Mouse (Mus musculus) midbrain, embryonic 13.5 days (tissue): ENCODE results near the gene Evl. TPM values are rescaled to one million over a fixed set of nuclear protein-coding genes. Genes with fewer than 3 reads are reported as not detected.
"Not testable (repeated sequence)": the region's sequence is repeated elsewhere in the genome, so short reads cannot be mapped to it uniquely, and the experiment has no call there.

Source experiments
- ATAC-seq: fragments of 200-750 bp; cut with Nextera tagmentation; 2 replicates; pipeline ENCODE4 v1.8.0; 2017; ENCODE audit warnings: mild to moderate bottlenecking, moderate TSS enrichment, moderate library complexity
- H3K27ac ChIP-seq: fragments of 300-500 bp; sonication (generic); 2 replicates; pipeline ENCODE4 v1.5.1; 2015; ENCODE audit warnings: inconsistent platforms, mild to moderate bottlenecking, moderate library complexity
- H3K27me3 ChIP-seq: fragments of 300-500 bp; sonication (generic); 2 replicates; pipeline ENCODE4 v1.6.1; 2015; ENCODE audit warnings: mild to moderate bottlenecking, inconsistent platforms
- H3K36me3 ChIP-seq: fragments of 300-500 bp; sonication (generic); 2 replicates; pipeline ENCODE4 v1.6.1; 2015; ENCODE audit warnings: mild to moderate bottlenecking, inconsistent platforms
- H3K4me1 ChIP-seq: fragments of 300-500 bp; sonication (generic); replicated peaks from 2 replicates; pipeline ENCODE4 v1.6.1; 2015; ENCODE audit warnings: inconsistent platforms
- H3K4me2 ChIP-seq: fragments of 300-500 bp; sonication (generic); replicated peaks from 2 replicates; pipeline ENCODE4 v1.6.1; 2015; ENCODE audit warnings: moderate library complexity, mild to moderate bottlenecking, inconsistent platforms
- H3K4me3 ChIP-seq: fragments of 300-500 bp; sonication (generic); replicated peaks from 2 replicates; pipeline ENCODE4 v1.5.1; 2015; ENCODE audit warnings: mild to moderate bottlenecking, inconsistent platforms
- H3K9ac ChIP-seq: fragments of 300-500 bp; sonication (generic); replicated peaks from 2 replicates; pipeline ENCODE4 v1.6.1; 2015; ENCODE audit warnings: mild to moderate bottlenecking, inconsistent platforms
- H3K9me3 ChIP-seq: fragments of 300-500 bp; sonication (generic); 2 replicates; pipeline ENCODE4 v1.6.1; 2016; ENCODE audit warnings: mild to moderate bottlenecking, inconsistent platforms
- WGBS: fragments of 180-500 bp; shearing (Covaris S2); methylation state at CpG from one replicate; pipeline ENCODE4 v1.1.7; 2015; 5-methylcytosine and 5-hydroxymethylcytosine counted together
- polyA plus RNA-seq: library from polyadenylated mRNA; unstranded; fragments of >200 nt; fragmentation: Nextera tagmentation; extraction: Ambion mirVana; gene quantifications from 2 replicates; pipeline ENCODE4 v1.2.1, GENCODE M21; 2015

Evl gene
- polyA plus RNA-seq, 1 experiment from 2014 or later = 204 TPM

- 89% methylated on average over 6 of the region's 6 CpGs for WGBS
- Histone ChIP-seq H3K4me2 (no peak overlapping the region), H3K9me3 (no peaks in the 10 kb centered on the region), H3K27me3 (0 out of 2 replicates have a peak, but pooled peaks cover 6% of the 10 kb centered on the region), H3K4me1 (no peaks in the 10 kb centered on the region), H3K9ac (no peak overlapping the region), H3K4me3 (no peak overlapping the region), H3K36me3 (no peaks in the 10 kb centered on the region), H3K27ac (no peak overlapping the region)
- no peak for ATAC-seq
These were observed 154.9 kb downstream of the Evl start for GRCm38 (mm10) chr12:108709386-108709785.

DNA sequence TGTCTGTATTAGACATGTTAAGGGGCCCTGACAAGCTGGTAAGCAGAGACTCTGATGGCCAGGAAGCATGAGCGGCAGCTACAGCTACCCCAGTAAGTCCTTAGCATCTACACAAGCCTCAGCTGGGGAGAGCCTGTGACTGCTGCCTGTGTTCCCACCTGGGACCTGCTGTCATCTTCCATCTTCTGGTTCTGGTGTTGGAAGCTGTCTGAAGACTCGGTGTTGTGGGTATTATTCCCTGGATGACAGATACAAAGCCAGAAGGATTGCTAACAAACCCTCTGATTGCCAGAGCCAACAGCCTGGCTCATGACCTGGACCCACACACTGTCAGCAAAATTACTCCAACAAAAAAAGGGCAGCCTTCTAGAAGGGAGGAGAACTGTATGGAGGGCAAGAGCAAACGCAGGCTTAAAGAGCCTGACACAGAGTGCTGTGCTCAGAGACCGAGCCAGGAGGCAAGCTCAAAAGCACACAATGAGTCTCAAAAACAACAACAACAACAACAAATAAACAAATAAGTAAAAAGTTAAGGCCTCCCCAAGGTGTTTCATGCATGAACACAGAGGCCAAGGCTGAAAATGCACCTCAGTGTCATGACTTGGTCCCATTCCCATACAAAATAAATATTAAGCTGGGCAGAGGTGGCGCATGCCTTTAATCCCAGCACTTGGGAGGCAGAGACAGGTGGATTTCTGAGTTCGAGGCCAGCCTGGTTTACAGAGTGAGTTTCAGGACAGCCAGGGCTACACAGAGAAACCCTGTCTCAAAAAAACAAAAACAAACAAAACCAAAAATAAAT is 155.6 kb downstream of the Evl start:
- Histone ChIP-seq H3K4me3 (no peak overlapping the region), H3K9ac (no peak overlapping the region), H3K4me2 (no peak overlapping the region), H3K4me1 (no peaks in the 10 kb centered on the region), H3K27ac (no peak overlapping the region), H3K36me3 (no peaks in the 10 kb centered on the region), H3K27me3 (no peaks in the 10 kb centered on the region), H3K9me3 (no peaks in the 10 kb centered on the region)
- no peak for ATAC-seq
- WGBS = 83% methylated on average over 6 of the region's 6 CpGs

DNA sequence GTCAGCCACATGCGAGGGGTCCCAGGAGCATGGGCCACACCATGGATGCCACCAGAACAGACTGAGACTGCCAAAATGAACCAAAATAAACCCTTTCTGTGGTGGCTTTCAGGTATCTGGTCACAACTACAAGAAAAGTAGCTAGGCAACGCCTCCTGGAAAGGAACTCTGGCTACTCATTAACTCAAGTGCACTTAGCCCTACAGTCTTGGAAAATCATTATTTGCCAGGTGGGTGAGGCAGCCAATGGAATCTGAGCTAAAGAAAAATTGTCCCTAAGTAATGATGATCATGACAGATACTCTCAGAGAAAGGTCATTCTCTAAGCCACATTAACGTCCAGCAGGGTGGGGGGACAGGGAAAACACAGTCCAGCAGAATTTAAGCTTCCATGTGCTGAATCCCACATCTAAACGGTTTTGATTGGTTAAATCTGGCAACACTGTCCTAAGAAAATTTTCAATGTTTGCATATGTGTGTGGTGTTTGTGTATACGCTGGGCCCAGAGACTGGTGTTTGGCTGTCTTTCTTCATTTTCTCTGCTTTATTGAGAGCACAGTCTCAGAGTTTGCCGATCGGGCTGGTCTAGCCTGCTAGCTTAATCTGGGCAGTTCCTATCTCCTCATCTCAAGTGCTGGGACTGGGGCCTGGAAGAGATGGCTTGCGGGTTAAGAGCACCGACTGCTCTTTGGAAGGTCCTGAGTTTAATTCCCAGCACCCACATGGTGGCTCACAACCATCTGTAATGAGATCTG is 156.5 kb downstream of the Evl start:
- Histone ChIP-seq H3K36me3 (no peaks in the 10 kb centered on the region), H3K4me1 (no peaks in the 10 kb centered on the region), H3K27ac (no peak overlapping the region), H3K27me3 (no peaks in the 10 kb centered on the region), H3K9me3 (no peaks in the 10 kb centered on the region), H3K4me2 (no peak overlapping the region), H3K4me3 (no peak overlapping the region), H3K9ac (no peak overlapping the region)
- 88% methylated on average over 9 of the region's 9 CpGs for WGBS
- no peak for ATAC-seq

DNA sequence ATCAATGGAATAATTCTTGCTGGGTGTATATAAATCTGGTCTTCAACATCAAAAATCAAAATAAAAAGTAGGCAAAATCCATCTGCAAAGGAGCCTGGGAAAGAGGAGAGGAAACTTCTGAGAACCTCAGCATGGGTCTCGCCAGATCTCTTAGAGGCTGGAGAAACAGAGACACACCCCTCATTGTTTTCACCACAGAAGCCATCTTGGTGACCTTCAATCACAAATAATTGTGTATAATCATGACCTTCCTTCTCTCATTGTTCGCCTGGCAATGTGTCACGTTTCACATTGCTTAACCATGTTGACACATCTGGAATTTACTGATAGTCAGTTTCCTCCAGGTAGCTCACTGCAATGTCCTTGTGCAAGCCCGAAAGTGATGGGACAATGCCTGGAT is 158.0 kb downstream of the Evl start:
- no peaks in the 10 kb centered on the region for H3K27me3 ChIP-seq
- WGBS = 84% methylated on average over 4 of the region's 4 CpGs
- no peaks in the 10 kb centered on the region for H3K36me3 ChIP-seq
- H3K4me3 ChIP-seq = no peak overlapping the region
- no peak overlapping the region for H3K4me2 ChIP-seq
- no peaks in the 10 kb centered on the region for H3K9me3 ChIP-seq
- H3K9ac ChIP-seq = no peak overlapping the region
- H3K27ac ChIP-seq = no peak overlapping the region
- no peaks in the 10 kb centered on the region for H3K4me1 ChIP-seq
- no peak for ATAC-seq

- not testable (repeated sequence) for H3K4me1 ChIP-seq, H3K4me2 ChIP-seq, H3K27ac ChIP-seq, H3K9ac ChIP-seq, H3K36me3 ChIP-seq, H3K9me3 ChIP-seq, H3K4me3 ChIP-seq, ATAC-seq, H3K27me3 ChIP-seq
- WGBS = 93% methylated on average over 14 of the region's 14 CpGs
These were observed 159.5 kb downstream of the Evl start for GRCm38 (mm10) chr12:108713972-108714371.

GRCm38 (mm10) chr12:108715854-108716253 is 161.3 kb downstream of the Evl start:
- no peak overlapping the region for H3K9ac ChIP-seq
- H3K4me3 ChIP-seq = no peak overlapping the region
- H3K27me3 ChIP-seq = no peaks in the 10 kb centered on the region
- no peaks in the 10 kb centered on the region for H3K4me1 ChIP-seq
- H3K9me3 ChIP-seq = no peaks in the 10 kb centered on the region
- no peak for ATAC-seq
- 78% methylated on average over 5 of the region's 5 CpGs for WGBS
- H3K27ac ChIP-seq = no peak overlapping the region
- no peaks in the 10 kb centered on the region for H3K36me3 ChIP-seq
- no peak overlapping the region for H3K4me2 ChIP-seq

GRCm38 (mm10) chr12:108718485-108718884 is 164.0 kb downstream of the Evl start:
- no peaks in the 10 kb centered on the region for H3K4me1 ChIP-seq
- H3K9me3 ChIP-seq = no peaks in the 10 kb centered on the region
- 82% methylated on average over 3 of the region's 3 CpGs for WGBS
- ATAC-seq = no peak
- H3K36me3 ChIP-seq = no peaks in the 10 kb centered on the region
- H3K4me2 ChIP-seq = no peak overlapping the region
- no peak overlapping the region for H3K9ac ChIP-seq
- H3K27ac ChIP-seq = no peak overlapping the region
- H3K27me3 ChIP-seq = no peaks in the 10 kb centered on the region
- H3K4me3 ChIP-seq = no peak overlapping the region

DNA sequence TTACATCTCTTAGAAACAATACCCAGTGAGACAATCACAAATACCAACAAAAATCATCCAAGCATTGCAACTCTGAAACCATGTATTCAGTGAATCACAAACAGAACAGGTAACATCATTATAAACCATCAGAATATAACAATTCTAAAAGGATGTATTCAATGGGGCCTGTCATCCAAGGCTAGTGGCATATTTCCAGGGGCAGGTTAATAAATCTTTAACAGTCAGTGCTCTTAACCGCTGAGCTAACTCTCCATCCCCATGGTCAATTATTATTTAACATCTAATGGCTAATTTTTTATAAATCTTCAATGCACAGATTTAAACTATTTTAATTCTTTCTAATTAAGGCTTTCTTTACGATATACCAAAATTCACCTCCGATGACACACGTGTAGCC is 167.9 kb downstream of the Evl start:
- Histone ChIP-seq H3K4me3 (no peak overlapping the region), H3K4me1 (no peaks in the 10 kb centered on the region), H3K36me3 (no peaks in the 10 kb centered on the region), H3K27me3 (no peaks in the 10 kb centered on the region), H3K9ac (no peak overlapping the region), H3K27ac (no peak overlapping the region), H3K9me3 (no peaks in the 10 kb centered on the region), H3K4me2 (no peak overlapping the region)
- 94% methylated on average over 4 of the region's 4 CpGs for WGBS
- no peak for ATAC-seq

GRCm38 (mm10) chr12:108723841-108724240 is 169.3 kb downstream of the Evl start:
- no peaks in the 10 kb centered on the region for H3K36me3 ChIP-seq
- H3K4me2 ChIP-seq = no peak overlapping the region
- no peak overlapping the region for H3K4me3 ChIP-seq
- H3K4me1 ChIP-seq = no peaks in the 10 kb centered on the region
- no peak overlapping the region for H3K9ac ChIP-seq
- no peak for ATAC-seq
- H3K27me3 ChIP-seq = no peaks in the 10 kb centered on the region
- WGBS = 87% methylated on average over 3 of the region's 3 CpGs
- no peak overlapping the region for H3K27ac ChIP-seq
- H3K9me3 ChIP-seq = no peaks in the 10 kb centered on the region

GRCm38 (mm10) chr12:108734386-108734785 is 179.9 kb downstream of the Evl start:
- Histone ChIP-seq H3K27me3 (no peaks in the 10 kb centered on the region), H3K27ac (no peak overlapping the region), H3K4me2 (no peak overlapping the region), H3K9me3 (no peaks in the 10 kb centered on the region), H3K4me1 (no peaks in the 10 kb centered on the region), H3K36me3 (no peaks in the 10 kb centered on the region), H3K9ac (no peak overlapping the region), H3K4me3 (no peak overlapping the region)
- WGBS = 92% methylated on average over 2 of the region's 2 CpGs
- ATAC-seq = no peak

DNA sequence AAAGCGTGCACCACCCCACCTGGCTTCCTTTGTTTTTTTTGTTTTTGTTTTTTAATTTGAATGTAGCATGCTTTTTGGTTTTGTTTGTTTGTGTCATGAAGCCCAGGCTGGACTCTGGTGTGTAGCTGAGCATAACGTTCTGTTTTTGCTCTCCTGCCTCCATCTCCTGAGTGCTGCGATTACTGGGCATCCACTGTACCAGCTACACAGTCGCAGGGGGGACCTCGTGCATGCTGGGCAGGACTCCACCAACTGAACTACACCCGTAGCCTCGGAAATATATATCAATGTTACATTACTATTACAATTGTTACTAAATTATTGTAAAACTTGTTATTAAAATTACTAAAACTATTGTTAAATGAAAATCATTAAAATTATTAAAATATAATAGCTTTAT is 183.3 kb downstream of the Evl start:
- Histone ChIP-seq H3K27ac (no peak overlapping the region), H3K4me1 (no peaks in the 10 kb centered on the region), H3K36me3 (no peaks in the 10 kb centered on the region), H3K9me3 (no peaks in the 10 kb centered on the region), H3K4me3 (no peak overlapping the region), H3K9ac (no peak overlapping the region), H3K27me3 (no peaks in the 10 kb centered on the region), H3K4me2 (no peak overlapping the region)
- WGBS = 92% methylated on average over 7 of the region's 7 CpGs
- no peak for ATAC-seq
